Mouse (Mus musculus) liver, embryonic 18 days (tissue): ENCODE data around the gene Fus. TPM values are rescaled to one million over a fixed set of nuclear protein-coding genes. Genes with fewer than 3 reads are reported as not detected.

ENCODE experiments used
- polyA plus RNA-seq: library from polyadenylated mRNA; depleted of rRNA; stranded (reverse); fragments of >200 nt; gene quantifications from 2 replicates; pipeline ENCODE4 v1.2.3, GENCODE M21; 2012; rRNA removed

The Fus gene
- polyA plus RNA-seq: 203 and 208 TPM in 2 replicates

DNA sequence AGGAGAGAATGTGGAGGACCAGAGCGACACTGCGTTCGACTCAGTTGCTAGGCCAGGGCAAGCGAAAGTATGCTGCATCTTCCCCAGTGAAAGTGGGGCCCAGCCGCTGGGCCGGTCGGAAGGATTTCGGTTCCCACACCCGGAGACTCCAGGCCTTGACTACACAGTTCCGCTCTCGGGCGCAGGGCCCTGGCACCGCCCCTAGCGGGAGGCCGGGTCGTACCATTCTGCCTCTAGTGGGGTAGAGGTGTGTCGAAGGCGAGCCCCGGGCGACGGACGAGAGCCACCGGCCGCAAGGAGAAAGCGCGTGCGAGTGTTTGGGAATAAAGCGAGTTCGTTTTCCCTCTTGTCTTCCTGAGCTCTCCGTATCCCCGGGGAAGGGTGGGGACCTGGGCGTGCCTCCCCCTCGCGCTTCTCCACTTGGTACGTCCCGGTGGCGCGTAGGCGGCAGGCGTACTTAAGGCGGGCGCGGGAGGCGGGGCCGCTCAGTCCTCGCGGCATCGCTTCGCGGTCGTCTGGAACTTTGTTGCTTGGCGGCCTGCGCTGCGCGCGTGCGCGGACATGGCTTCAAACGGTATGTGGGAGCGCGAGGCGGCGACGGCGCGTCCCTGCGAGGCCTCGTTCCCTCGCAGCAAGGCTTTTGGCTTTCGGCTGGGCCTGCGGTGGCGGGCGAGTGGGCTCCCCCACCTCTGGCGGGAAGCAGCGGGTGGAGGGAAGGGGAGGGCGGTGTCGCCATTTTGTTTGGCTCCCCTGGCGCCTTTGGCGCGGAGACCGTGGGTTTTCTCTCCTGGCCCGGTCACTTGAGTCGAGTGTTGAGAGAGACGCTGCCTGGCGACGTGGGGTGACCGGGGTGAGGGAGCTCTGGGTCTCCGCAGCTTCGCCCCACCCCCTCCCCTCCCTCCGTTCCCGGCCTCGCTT is at the start of gene Fus:
Gene Fus (plus strand): TSS at position 454 of the 918 bp plus-strand sequence.

GRCm38 (mm10) chr7:127929923-127930322 is 37.3 kb upstream of the Fus start, which contains the start of gene Prss8:
Gene Prss8, minus strand, starts transcription at chr7:127930104.

DNA sequence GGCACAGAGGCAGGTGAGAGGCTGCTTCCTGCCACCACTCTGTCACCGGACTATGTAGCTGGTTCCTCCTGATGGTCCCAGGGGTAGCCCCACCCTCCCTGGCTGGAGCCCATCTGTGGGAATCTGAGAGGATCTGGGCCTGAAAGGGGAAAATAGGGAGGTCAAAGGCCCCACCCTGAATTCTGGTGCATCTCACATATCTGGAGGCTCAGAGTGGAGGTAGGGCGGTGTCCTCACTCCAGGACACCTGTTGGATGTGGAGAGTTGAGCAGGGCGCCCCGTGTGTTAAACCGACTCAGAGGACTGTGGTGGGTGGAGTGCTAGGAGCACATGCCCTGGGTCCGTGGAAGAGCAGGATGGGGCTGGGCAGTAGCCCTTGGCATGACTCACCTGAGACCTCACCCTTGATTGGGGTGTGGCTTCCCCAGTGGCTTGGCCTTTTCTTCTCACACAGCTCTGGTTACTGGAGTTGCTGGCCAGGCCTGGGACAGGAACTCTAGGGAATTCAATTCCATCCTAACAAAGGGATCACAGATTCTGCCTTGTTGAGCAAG is 20.7 kb upstream of the Fus start, which contains the start of gene Prss36:
Gene Prss36 (minus strand): TSS at position 256 of the 554 bp plus-strand sequence.

DNA sequence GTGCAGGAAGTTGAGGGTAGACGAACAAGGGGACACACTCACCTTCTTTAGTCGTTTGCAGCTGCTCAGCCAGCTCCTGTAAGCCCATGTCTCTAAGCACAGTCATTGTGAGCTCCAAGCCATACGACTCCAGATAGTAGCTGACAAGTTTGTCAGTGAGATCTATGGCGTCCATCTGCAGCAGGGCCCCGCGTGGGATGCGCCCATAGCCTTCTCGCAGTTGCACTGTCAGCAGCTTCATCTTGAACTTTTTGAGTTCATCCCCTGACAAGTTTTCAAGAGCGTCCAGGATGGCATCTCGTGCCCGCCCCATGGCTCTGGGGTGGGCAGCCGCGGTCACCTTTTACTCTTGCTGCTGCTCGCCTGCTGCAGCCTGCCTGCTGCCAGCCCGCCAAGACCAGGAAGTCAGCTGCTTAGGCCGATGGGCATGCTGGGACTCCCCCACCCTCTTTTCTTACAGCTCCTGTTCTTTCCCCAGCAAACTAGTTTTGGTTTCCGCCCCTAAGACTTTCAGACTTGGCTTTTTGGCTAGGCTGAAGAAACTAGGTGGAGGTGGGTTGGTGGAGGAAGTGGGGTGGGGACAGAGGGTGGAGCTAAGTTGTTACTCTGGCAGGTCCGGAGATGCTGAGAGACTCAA is 26.2 kb downstream of the Fus start, which contains the start of gene Pycard:
Gene Pycard (minus strand): TSS at position 527 of the 637 bp plus-strand sequence.

GRCm38 (mm10) chr7:128003688-128004087 is 36.4 kb downstream of the Fus start, which contains the start of gene Trim72:
Gene Trim72, plus strand, starts transcription at chr7:128003949.

Other genes starting within 250 kb of the Fus start
- gene Ctf2, start 235.3 kb upstream of the Fus start, polyA plus RNA-seq: not detected in 2 replicates
- gene Fbxl19, start 222.9 kb upstream of the Fus start, polyA plus RNA-seq: 5.1 and 5.4 TPM in 2 replicates
- gene Orai3, start 197.6 kb upstream of the Fus start, polyA plus RNA-seq: 11.4 and 12.1 TPM in 2 replicates
- gene Setd1a, start 190.8 kb upstream of the Fus start, polyA plus RNA-seq: 3.8 and 4.8 TPM in 2 replicates
- gene Gm49388, start 181.8 kb upstream of the Fus start, polyA plus RNA-seq: 0.12 TPM in 1 of 2 replicates, not detected in the other
- gene Hsd3b7, start 166.9 kb upstream of the Fus start, polyA plus RNA-seq: 228 and 255 TPM in 2 replicates
- gene Stx4a, start 143.2 kb upstream of the Fus start, polyA plus RNA-seq: 39.6 and 41.1 TPM in 2 replicates
- gene Stx1b, start 142.9 kb upstream of the Fus start, polyA plus RNA-seq: 2.5 and 2.9 TPM in 2 replicates
- 5.3 and 5.5 TPM in 2 replicates for gene Zfp646, start 91.2 kb upstream of the Fus start, polyA plus RNA-seq
- 1.7 and 1.9 TPM in 2 replicates for gene Zfp668, start 90.6 kb upstream of the Fus start, polyA plus RNA-seq
- 1.8 and 1.9 TPM in 2 replicates for gene Prss53, start 76.5 kb upstream of the Fus start, polyA plus RNA-seq
- not detected in 2 replicates for gene Gm21974, start 72.0 kb upstream of the Fus start, polyA plus RNA-seq
- 384 and 432 TPM in 2 replicates for gene Vkorc1, start 71.8 kb upstream of the Fus start, polyA plus RNA-seq
- gene Bckdk, start 63.4 kb upstream of the Fus start, polyA plus RNA-seq: 21.6 TPM in 2 replicates
- 11.1 and 11.5 TPM in 2 replicates for gene Kat8, start 54.9 kb upstream of the Fus start, polyA plus RNA-seq
- gene Prss8, start 37.4 kb upstream of the Fus start, polyA plus RNA-seq: 24.5 and 29.4 TPM in 2 replicates
- gene Prss36, start 20.7 kb upstream of the Fus start, polyA plus RNA-seq: 3.5 and 4.0 TPM in 2 replicates
- 17.8 and 18.5 TPM in 2 replicates for gene Pycard, start 26.4 kb downstream of the Fus start, polyA plus RNA-seq
- 0.07 TPM in 2 replicates for gene Trim72, start 36.5 kb downstream of the Fus start, polyA plus RNA-seq
- 11.7 and 16.8 TPM in 2 replicates for gene Itgam, start 95.2 kb downstream of the Fus start, polyA plus RNA-seq
- gene Gm49368, start 95.2 kb downstream of the Fus start, polyA plus RNA-seq: 0.12 and 0.17 TPM in 2 replicates
- 0.24 and 0.34 TPM in 2 replicates for gene Itgax, start 162.1 kb downstream of the Fus start, polyA plus RNA-seq
- 0.06 TPM in 2 replicates for gene Itgad, start 186.9 kb downstream of the Fus start, polyA plus RNA-seq
- gene Cox6a2, start 238.9 kb downstream of the Fus start, polyA plus RNA-seq: 0.60 and 0.66 TPM in 2 replicates